Mouse (Mus musculus): ENCODE measurements around the gene Il18r1. TPM values are rescaled to one million over a fixed set of nuclear protein-coding genes. Genes with fewer than 3 reads are reported as not detected.

Il18r1 gene
- total and polyA plus RNA-seq, 3 experiments = 0.86 to 1.9 (median 1.1) TPM

- WGBS = 77% methylated on average over 4 of the region's 4 CpGs
- Histone ChIP-seq H3K27ac (no peak overlapping the region), H3K27me3 (ENCODE audit: control insufficient read depth, insufficient read depth, low read length) (no peaks in the 10 kb centered on the region)
Measured at GRCm38 (mm10) chr1:40501126-40501525, 35.8 kb downstream of the Il18r1 start.

GRCm38 (mm10) chr1:40501546-40502398, 36.4 kb downstream of the Il18r1 start:
- Histone ChIP-seq H3K36me3 (ENCODE audit: control insufficient read depth, insufficient read depth, low read length) (no peaks in the 10 kb centered on the region), H3K4me1 (ENCODE audit: control insufficient read depth, insufficient read depth, low read length) (no peaks in the 10 kb centered on the region), H3K27ac (no peak overlapping the region), H3K79me2 (replicated peaks; ENCODE audit: control insufficient read depth, insufficient read depth, low read length) (no peaks in the 10 kb centered on the region), H3K9ac (ENCODE audit: low read depth, low read length) (no peak overlapping the region), H3K27me3 (ENCODE audit: control insufficient read depth, insufficient read depth, low read length) (no peaks in the 10 kb centered on the region), H3K4me3 (no peak overlapping the region)
- DNase-seq = no peak
- 74% methylated on average over 11 of the region's 11 CpGs for WGBS
- TF ChIP-seq EP300 (IDR thresholded peaks at IDR 0.05; ENCODE audit: insufficient read depth, low read depth, low read length) (no peak), POLR2A (IDR thresholded peaks at IDR 0.05; ENCODE audit: insufficient read depth, low read depth, low read length) (no peak), CTCF (IDR thresholded peaks at IDR 0.05) (no peak)
- intact Hi-C loops (cut with DNase I) = no loop called here

More at GRCm38 (mm10) chr1:40501126-40501525, 35.8 kb downstream of the Il18r1 start:
- H3K4me3 ChIP-seq = no peak overlapping the region
- TF ChIP-seq EP300 (IDR thresholded peaks at IDR 0.05; ENCODE audit: insufficient read depth, low read depth, low read length) (no peak), POLR2A (IDR thresholded peaks at IDR 0.05; ENCODE audit: insufficient read depth, low read depth, low read length) (no peak), CTCF (IDR thresholded peaks at IDR 0.05) (no peak)
- H3K79me2 ChIP-seq (replicated peaks; ENCODE audit: control insufficient read depth, insufficient read depth, low read length) = no peaks in the 10 kb centered on the region
- no peaks in the 10 kb centered on the region for H3K4me1 ChIP-seq (ENCODE audit: control insufficient read depth, insufficient read depth, low read length)
- intact Hi-C loops (cut with DNase I) = no loop called here
- no peaks in the 10 kb centered on the region for H3K36me3 ChIP-seq (ENCODE audit: control insufficient read depth, insufficient read depth, low read length)
- no peak overlapping the region for H3K9ac ChIP-seq (ENCODE audit: low read depth, low read length)
- DNase-seq = no peak

- intact Hi-C loops (cut with DNase I) = no loop called here
- WGBS = 65% methylated on average over 5 of the region's 5 CpGs
- H3K27me3 ChIP-seq (ENCODE audit: control insufficient read depth, insufficient read depth, low read length) = no peaks in the 10 kb centered on the region
- H3K27ac ChIP-seq = no peak overlapping the region
- H3K36me3 ChIP-seq (ENCODE audit: control insufficient read depth, insufficient read depth, low read length) = no peaks in the 10 kb centered on the region
- no peaks in the 10 kb centered on the region for H3K4me1 ChIP-seq (ENCODE audit: control insufficient read depth, insufficient read depth, low read length)
- no peak for DNase-seq
- H3K9ac ChIP-seq (ENCODE audit: low read depth, low read length) = no peak overlapping the region
- TF ChIP-seq CTCF (IDR thresholded peaks at IDR 0.05) (no peak), EP300 (IDR thresholded peaks at IDR 0.05; ENCODE audit: insufficient read depth, low read depth, low read length) (no peak), POLR2A (IDR thresholded peaks at IDR 0.05; ENCODE audit: insufficient read depth, low read depth, low read length) (no peak)
- no peaks in the 10 kb centered on the region for H3K79me2 ChIP-seq (replicated peaks; ENCODE audit: control insufficient read depth, insufficient read depth, low read length)
- H3K4me3 ChIP-seq = no peak overlapping the region
Measured at GRCm38 (mm10) chr1:40504548-40504947, 39.2 kb downstream of the Il18r1 start.

GRCm38 (mm10) chr1:40514851-40515585, 49.7 kb downstream of the Il18r1 start, which contains the start of gene Il18rap:
TSS of gene Il18rap (plus strand) at chr1:40515362.
- intact Hi-C loops (cut with DNase I) = no loop called here
- no peak within 1 kb of the TSS for H3K27ac ChIP-seq
- no peaks in the 10 kb centered on the region for H3K4me1 ChIP-seq (ENCODE audit: control insufficient read depth, insufficient read depth, low read length)
- H3K9ac ChIP-seq (ENCODE audit: low read depth, low read length) = no peak within 1 kb of the TSS
- no peak for TF ChIP-seq CTCF (IDR thresholded peaks at IDR 0.05)
- TF ChIP-seq EP300 (IDR thresholded peaks at IDR 0.05; ENCODE audit: insufficient read depth, low read depth, low read length) = no peak
- no peak for TF ChIP-seq POLR2A (IDR thresholded peaks at IDR 0.05; ENCODE audit: insufficient read depth, low read depth, low read length)
- H3K36me3 ChIP-seq (ENCODE audit: control insufficient read depth, insufficient read depth, low read length) = no peaks in the 10 kb centered on the region
- no peaks in the 10 kb centered on the region for H3K27me3 ChIP-seq (ENCODE audit: control insufficient read depth, insufficient read depth, low read length)
- H3K4me3 ChIP-seq = no peak within 1 kb of the TSS
- no peaks in the 10 kb centered on the region for H3K79me2 ChIP-seq (replicated peaks; ENCODE audit: control insufficient read depth, insufficient read depth, low read length)
- 51% methylated on average over 9 of the region's 9 CpGs for WGBS
- DNase-seq = no peak

GRCm38 (mm10) chr1:40516364-40516763, 51.0 kb downstream of the Il18r1 start:
- H3K36me3 ChIP-seq (ENCODE audit: control insufficient read depth, insufficient read depth, low read length) = no peaks in the 10 kb centered on the region
- no peak overlapping the region for H3K9ac ChIP-seq (ENCODE audit: low read depth, low read length)
- H3K4me1 ChIP-seq (ENCODE audit: control insufficient read depth, insufficient read depth, low read length) = no peaks in the 10 kb centered on the region
- H3K4me3 ChIP-seq = no peak overlapping the region
- WGBS = 85% methylated on average over 6 of the region's 6 CpGs
- no peak overlapping the region for H3K27ac ChIP-seq
- DNase-seq = no peak
- intact Hi-C loops (cut with DNase I) = no loop called here
- H3K27me3 ChIP-seq (ENCODE audit: control insufficient read depth, insufficient read depth, low read length) = no peaks in the 10 kb centered on the region
- no peaks in the 10 kb centered on the region for H3K79me2 ChIP-seq (replicated peaks; ENCODE audit: control insufficient read depth, insufficient read depth, low read length)
- TF ChIP-seq EP300 (IDR thresholded peaks at IDR 0.05; ENCODE audit: insufficient read depth, low read depth, low read length) = no peak
- no peak for TF ChIP-seq POLR2A (IDR thresholded peaks at IDR 0.05; ENCODE audit: insufficient read depth, low read depth, low read length)
- no peak for TF ChIP-seq CTCF (IDR thresholded peaks at IDR 0.05)
